Mouse (Mus musculus) small intestine, adult 2 months (tissue): ENCODE results near the gene Pkn1.

Experiments used
- CTCF ChIP-seq: fragments of 200-500 bp; IDR thresholded peaks from 2 replicates; pipeline ENCODE4 v1.5.1; 2012; ENCODE audit warnings: low read depth, mild to moderate bottlenecking, control low read depth, inconsistent platforms, low read length, moderate library complexity, mixed read lengths; ENCODE audit not compliant: insufficient replicate concordance, insufficient read length; ENCODE audit errors: extremely low read depth
- POLR2A ChIP-seq: fragments of 200-500 bp; IDR thresholded peaks from 2 replicates; pipeline ENCODE4 v1.6.1; 2012; ENCODE audit warnings: low read depth, mild to moderate bottlenecking, control low read depth, inconsistent platforms, low read length, moderate library complexity

DNA sequence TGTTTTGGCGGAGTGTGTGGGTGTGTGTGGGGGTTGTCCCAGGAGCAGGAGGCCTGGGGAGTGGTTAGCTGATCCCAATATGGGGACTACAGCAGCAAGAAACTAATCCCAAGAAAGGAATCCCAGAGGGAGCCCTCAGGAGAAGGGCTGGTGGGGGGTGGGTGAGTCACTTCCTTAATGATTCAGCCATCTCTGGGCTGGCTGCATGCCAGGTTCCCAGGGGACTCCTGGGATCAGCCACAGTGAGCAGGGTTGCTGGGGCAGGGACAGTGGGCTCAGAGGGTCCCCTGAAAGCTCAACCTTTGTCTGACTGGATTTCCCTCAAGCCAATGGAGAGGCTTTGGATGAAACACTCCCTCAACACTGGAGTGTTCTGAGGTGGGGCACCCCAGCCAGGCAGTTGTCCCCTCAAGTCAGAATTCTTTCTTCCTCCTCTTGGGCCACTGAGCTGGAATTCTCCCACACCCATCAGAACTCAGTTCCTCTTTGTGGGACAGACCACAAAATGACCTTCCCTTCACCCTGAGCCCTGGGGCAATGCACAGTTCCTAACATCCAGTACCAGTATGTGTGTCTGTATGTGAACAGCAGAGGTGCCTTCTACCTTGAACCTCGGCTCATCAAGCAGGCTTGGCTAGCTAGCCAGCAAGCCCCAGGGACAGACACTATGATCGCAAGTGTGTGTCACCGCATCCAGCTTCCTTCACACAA lies 39.0 kb upstream of the Pkn1 start:
- TF ChIP-seq POLR2A, result no peak
- TF ChIP-seq CTCF, result no peak
